Mouse (Mus musculus): ENCODE measurements at regions not wholly inside any gene's neighbourhood (a gene's known extent, or its start where the extent isn't known, plus 50 kb on each side); places are given as distances from the start of the nearest gene placed in this dataset.

GRCm38 (mm10) chr19:60408436-60408835 is 59.7 kb downstream of the Prlhr start:
- no peak for DNase-seq (ENCODE audit: low spot score)

GRCm38 (mm10) chr19:60399425-60399824 is 68.7 kb downstream of the Prlhr start:
- no peak for DNase-seq (ENCODE audit: low spot score)

- DNase-seq (ENCODE audit: low spot score): no peak
Observed at GRCm38 (mm10) chr19:60397666-60398065, 70.4 kb downstream of the Prlhr start.

GRCm38 (mm10) chr19:60396604-60397003 is 71.5 kb downstream of the Prlhr start:
- no peak for DNase-seq (ENCODE audit: low spot score)

GRCm38 (mm10) chr19:60386563-60387241 is 81.4 kb downstream of the Prlhr start:
- no peak for DNase-seq (ENCODE audit: low spot score)

GRCm38 (mm10) chr19:60384721-60385120 is 83.4 kb downstream of the Prlhr start:
- no peak for DNase-seq (ENCODE audit: low spot score)

GRCm38 (mm10) chr19:60382661-60383060 is 85.4 kb downstream of the Prlhr start:
- DNase-seq (ENCODE audit: low spot score): no peak

GRCm38 (mm10) chr19:60379030-60379605 is 89.0 kb downstream of the Prlhr start:
- DNase-seq (ENCODE audit: low spot score): no peak

GRCm38 (mm10) chr19:60363988-60364599 is 104.0 kb downstream of the Prlhr start:
- no peak for DNase-seq (ENCODE audit: low spot score)

GRCm38 (mm10) chr19:60344911-60345310 is 118.4 kb upstream of the Fam204a start:
- DNase-seq (ENCODE audit: low spot score): no peak

GRCm38 (mm10) chr19:60341485-60341884 is 115.0 kb upstream of the Fam204a start:
- no peak for DNase-seq (ENCODE audit: low spot score)

- DNase-seq (ENCODE audit: low spot score): no peak
Observed at GRCm38 (mm10) chr19:60340234-60340633, 113.7 kb upstream of the Fam204a start.

- no peak for DNase-seq (ENCODE audit: low spot score)
Observed at GRCm38 (mm10) chr19:60334521-60334920, 108.0 kb upstream of the Fam204a start.

- no peak for DNase-seq (ENCODE audit: low spot score)
Observed at GRCm38 (mm10) chr19:60328295-60328694, 101.8 kb upstream of the Fam204a start.

GRCm38 (mm10) chr19:60325612-60326011 is 99.1 kb upstream of the Fam204a start:
- no peak for DNase-seq (ENCODE audit: low spot score)

GRCm38 (mm10) chr19:60325112-60325511 is 98.6 kb upstream of the Fam204a start:
- no peak for DNase-seq (ENCODE audit: low spot score)

- peak; percentile 24 for DNase-seq (ENCODE audit: low spot score)
Observed at GRCm38 (mm10) chr19:60310591-60310990, 84.1 kb upstream of the Fam204a start.

GRCm38 (mm10) chr19:60302371-60302770 is 75.9 kb upstream of the Fam204a start:
- no peak for DNase-seq (ENCODE audit: low spot score)

- no peak for DNase-seq (ENCODE audit: low spot score)
Observed at GRCm38 (mm10) chr19:60300891-60301290, 74.4 kb upstream of the Fam204a start.

GRCm38 (mm10) chr19:60290244-60290643 is 63.7 kb upstream of the Fam204a start:
- DNase-seq (ENCODE audit: low spot score): no peak

GRCm38 (mm10) chr19:60286810-60287396 is 60.4 kb upstream of the Fam204a start:
- no peak for DNase-seq (ENCODE audit: low spot score)

GRCm38 (mm10) chr19:60284901-60285300 is 58.4 kb upstream of the Fam204a start:
- DNase-seq (ENCODE audit: low spot score): no peak
